Mouse (Mus musculus) NIH3T3 (cell line): ENCODE measurements at regions not wholly inside any gene's neighbourhood (a gene's known extent, or its start where the extent isn't known, plus 50 kb on each side); places are given as distances from the start of the nearest gene placed in this dataset.

Experiments used
- DNase-seq: peaks from one replicate; pipeline ENCODE4 v3.0.0-alpha.2; 2012; ENCODE audit warnings: low read depth

DNA sequence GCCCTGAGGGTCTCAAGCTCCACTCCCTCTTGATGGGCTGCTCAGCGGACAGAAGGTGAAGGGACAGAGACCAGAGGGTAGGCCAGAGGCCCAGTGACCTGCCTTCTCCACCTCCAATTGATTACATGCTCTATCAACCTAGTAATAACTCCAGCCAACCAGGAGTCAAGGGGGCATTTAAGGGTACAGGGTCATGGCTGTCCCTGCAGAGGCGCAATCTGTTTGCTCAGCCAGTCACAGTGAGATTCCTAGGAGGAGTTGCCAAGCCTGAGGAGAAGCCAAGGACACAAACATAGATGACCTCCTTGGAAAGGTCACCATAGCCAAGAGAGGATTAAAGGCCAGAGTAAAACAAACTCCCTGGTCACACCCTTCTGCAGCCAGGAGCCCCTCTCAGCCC lies 181.3 kb upstream of the Cdh4 start:
- no peak for DNase-seq

DNA sequence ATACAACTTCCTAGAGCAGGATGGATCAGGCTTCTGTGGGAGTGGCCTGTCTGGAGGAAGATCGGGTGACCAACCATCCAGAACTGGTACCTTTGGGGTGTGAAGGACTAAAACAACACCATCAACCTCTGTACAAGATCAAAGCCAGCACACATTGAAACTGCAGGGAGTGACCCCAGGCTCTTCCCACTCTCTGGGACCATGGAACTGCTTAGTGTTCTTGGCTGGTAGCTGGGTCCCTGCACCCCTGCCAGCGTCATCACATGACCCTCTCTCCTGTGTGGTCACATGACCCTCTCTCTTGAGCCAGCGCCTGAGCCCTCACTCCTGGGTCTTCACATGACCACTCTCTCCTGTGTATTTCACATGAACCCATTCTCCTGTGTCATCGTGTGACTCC lies 178.3 kb upstream of the Cdh4 start:
- no peak for DNase-seq

DNA sequence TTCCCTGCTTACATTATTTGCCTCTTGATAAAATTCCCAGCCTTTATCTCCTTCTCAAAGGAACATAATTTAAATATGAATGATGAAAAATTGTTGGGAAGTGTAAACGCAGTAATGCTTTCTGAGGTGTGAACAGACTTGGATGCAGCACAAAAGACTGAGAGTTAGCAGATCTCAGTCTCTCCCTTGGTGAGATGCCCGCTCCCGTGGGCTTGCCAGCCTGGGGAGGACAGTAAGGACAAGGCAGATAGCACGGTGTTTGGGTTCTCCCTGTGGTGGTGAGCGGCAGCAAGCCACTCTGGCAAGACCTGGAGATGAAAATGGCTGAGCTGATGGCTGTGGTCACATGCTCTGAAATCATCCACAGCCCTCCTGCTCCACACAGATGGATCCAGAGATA lies 176.8 kb upstream of the Cdh4 start:
- DNase-seq: no peak

DNA sequence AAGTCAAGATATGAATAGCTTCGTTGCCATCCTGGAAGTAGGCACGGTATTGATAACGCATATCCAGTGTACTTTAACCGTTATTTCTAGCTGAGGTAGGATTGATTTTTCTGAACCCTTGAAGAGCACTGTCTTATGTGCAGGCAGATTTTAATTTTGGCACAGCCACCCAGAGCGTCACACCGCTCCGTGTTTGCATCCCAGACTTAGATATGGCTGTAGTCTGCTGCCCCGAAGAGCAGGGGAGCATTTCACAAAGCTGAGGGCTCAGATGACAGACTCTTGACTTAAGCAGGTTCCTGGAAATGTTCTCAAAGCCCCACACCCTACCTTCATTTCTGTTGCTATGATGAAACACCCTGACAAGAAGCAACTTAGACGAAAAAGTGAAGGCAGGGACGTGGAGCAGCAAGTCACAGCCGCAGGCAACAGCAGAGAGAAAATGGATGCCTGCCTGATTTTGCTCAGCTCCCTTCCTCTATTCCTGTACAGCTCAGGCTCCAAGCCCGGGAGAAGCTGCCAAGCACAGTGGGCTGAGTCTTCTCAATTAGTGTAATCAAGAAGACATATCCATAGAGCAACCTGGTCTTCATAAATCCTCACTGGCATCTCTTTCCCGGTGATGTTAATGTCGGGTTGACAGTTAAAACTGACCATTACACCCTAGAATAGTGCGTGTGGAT lies 164.9 kb upstream of the Cdh4 start:
- no peak for DNase-seq

DNA sequence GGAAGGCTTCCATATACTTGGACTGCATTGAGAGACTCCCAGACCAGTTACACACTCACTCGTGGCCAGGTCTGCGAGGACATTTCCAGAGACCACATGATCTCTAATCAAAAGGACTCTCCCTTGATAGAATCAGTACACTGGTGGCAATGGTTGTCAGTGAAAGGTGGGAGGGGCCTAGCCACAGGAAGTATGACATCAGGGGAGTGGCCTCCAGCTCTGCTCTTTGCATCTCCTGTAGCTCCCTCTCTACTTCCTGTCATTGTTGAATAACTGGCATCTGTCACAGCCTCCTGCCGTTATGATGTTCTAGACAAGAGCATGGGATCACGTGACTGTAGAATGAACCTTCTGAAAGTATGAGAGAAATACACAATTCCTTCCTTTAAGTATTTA lies 164.3 kb upstream of the Cdh4 start:
- DNase-seq: no peak

DNA sequence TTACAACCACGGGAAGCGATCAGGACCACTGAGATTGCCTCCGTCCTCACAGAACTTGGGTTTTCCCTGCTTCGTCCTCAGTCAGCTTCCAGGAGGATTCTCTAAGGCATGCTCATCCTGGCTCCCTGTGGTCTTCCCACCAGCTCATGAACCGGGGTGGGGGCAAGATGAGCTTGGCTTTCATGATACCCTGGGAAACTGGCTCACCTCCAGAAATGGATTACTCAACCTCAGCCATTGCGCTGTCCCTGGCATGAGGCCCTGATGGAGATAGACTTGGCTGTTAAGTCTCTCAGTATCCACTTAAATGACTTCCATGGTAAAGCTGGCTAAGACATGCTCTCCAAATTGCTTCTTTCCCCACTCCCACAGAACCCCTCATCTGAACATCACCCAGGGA lies 160.0 kb upstream of the Cdh4 start:
- peak; percentile 6 for DNase-seq

DNA sequence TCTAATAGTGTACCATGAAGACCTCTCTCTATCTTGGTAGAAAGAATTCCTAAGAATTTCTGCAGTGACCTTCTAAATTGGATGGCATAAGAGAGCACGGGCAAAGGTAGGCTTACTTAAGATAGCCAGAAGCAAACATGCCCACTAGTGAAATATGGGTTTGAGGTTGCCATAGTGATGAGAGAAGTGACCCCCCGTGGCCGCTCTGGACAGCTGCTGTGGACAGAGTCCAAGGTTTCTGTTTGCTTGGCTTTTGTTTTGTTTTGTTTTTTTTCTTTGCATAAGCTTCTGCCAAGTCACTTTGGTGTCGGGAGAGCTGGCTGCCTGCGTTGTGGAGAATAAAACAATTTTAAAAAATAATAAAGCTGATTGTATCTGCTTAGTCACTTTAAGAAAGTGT lies 151.8 kb upstream of the Cdh4 start:
- DNase-seq: no peak

DNA sequence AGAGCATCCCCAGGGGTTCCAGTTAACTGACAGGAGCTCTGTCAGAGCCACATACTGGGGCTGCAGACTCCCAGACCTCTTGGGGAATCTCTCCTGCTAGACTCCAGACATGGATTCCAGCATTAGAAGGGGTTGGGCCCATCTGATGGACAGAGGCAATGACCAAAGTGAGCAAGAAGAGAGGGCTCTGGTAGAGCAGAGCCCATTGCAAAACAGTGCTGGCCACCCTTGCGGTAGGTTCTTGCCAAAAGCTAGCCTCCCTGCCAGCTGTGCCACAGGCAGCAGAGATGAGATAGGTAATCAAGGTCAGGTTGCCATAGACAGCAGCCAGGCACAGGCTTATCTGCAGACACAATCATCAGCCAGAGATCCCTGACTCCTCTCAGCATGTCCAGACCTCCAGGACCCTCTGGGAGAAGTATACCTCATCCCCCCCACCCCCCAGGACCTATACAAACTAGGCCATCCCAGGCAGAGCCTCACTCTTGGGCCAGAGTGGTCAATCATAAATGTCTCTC lies 151.1 kb upstream of the Cdh4 start:
- DNase-seq: no peak

DNA sequence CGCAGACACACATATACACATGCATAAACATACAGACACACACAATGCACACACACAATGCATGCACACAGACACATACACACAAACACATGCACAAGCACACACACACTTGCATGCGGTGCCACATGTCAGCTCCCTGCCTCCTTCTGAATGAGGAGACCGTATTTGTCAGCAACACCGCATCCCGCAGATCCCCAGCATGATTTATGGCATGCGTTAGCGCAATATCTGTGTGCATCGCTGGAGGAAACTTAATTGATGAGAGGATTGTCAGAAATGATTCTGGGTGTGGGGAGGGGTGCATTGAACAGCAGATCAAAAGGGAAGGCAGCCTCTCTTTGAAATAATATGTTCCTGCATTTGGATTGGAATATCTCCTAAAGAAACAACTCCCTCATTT lies 150.3 kb upstream of the Cdh4 start:
- no peak for DNase-seq

DNA sequence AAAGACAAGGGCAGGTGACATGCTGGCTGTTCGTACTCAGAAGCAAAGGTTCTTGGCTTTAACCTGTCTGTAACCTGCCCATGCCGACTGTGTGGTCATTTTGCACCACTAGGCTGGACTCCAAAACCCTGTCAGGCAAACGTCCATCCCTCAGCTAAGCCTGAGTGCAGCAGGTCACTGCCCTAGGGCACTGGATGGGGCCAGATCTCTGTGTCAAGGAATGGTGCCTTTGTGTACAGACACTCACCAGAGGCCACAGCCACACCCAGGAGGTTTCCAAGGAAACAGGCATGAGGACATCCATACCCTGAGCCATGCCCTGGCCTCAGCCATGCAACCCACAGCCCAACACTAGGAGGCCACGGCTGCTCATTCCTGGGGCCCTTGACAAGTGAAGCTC lies 149.7 kb upstream of the Cdh4 start:
- no peak for DNase-seq

DNA sequence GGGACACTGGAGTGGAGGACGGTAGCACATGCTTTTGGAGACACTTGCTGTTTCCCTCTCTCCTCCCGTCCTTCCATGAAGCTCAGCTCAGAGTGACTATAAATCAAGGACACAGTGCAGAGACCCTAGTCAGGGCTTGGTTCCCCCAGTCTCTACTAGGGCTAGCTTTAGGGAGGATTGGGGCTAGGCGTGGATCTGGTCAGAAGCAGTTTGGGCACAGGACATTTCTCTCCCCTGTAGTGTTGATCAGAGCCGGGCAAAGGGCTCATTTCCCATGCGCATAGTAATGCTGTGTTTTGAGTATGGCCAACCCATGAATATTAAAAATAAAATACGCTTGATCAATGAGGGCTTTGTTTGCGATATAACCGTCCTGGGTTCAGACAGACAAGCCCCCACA lies 149.1 kb upstream of the Cdh4 start:
- DNase-seq: no peak

DNA sequence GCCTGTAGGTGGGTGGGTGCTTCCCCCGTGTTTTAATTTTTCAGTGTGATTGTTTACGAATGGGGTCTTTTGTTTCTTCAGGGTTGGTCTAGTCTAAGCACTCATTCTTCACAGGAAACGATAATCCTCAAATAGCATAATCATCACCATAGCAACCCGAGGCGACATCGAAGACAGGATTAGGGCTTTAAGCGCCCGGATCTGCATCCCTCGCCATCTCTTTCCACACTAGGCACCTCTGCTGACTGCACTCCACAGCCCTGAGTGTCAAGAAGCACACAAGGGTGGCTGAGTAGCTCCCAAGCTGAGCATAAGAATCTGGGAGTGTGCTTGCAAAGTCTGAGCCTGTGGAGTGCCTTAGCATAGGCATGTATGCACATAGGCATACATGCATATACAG lies 145.2 kb upstream of the Cdh4 start:
- DNase-seq: no peak

DNA sequence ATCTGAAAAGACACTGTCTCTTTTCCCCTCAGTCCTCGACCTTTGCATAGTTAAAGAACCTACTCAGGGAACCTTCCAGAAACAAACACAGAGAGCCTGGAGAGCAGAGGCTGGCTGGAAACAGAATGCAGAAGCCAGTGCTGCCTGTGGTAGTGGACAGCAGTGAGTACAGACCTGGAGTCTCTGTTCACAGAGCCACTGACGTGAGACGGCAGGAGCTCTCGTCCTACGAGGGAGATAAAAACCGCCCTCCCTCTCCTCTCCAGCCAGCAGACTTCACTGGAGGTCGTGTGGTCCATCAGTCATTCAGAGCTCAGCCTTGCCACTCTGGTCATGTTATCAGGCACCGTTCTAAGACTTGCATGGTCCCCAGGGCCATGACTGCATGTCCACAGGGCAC lies 138.5 kb upstream of the Cdh4 start:
- no peak for DNase-seq

DNA sequence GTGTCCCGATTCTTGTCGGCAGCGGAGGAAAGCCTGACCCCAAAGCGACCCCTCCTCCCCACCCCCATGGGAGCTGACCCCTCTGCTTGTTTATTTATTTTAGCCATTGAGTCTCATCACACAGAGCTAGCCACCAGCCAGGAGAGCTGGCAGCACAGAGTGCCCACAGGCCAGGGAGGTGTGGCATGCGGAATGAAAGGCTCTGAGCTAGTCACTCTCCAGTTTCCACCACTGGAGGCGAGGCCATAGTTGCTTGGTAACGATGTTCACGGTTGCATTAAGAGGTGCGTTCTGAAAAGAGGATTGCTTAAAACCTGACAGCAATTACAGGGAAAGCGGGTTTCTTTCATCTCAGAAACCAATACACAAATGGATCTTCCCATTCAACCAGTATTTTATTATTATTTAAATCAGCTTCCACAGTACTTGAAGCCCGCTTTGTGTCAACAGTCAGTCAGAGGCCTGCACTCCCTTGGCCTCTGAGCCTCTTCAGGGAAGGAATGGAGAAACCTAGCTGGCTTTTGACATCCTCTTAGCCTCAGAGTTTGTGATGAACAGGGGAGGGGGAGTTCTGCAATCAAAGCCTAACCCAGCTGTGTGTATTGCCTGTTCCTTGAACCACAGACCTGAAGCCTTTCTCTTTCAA lies 134.8 kb upstream of the Cdh4 start:
- DNase-seq: no peak

DNA sequence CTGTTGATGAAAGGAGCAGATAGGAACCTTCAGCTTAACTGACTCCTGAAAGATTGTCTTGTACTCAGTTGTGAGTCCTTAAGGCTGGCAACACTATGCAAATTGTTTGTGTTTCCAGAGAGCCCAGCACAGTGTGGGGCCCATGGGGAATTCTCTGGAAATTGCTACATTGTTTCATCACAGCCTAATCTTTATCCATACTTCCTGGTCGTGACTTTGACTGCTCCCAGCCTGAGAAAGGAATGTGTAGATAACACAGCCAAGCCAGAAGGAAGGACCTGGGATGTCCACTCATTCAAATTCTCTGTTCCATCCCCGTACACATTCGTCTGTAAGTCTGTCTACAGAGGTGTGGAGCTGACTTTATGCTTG lies 134.3 kb upstream of the Cdh4 start:
- no peak for DNase-seq

DNA sequence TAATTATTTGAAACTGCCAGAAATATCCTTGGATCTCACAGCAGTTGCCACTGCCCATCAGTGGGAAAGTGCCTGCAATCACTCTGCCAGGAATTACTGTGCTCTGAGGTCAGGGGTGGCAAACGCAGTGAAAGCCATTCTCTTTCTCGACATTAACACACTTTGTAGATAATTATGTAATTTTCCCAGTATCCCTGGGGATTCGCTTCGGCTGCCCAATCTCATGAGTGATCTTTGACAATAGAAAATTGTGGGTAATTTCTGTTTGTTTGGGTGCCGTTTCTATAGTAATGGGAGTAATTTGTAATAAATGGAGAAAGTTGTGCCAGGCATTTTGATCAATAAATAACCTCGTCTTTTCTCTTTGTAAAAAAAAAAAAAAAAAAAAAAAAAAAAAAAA lies 124.2 kb upstream of the Cdh4 start:
- no peak for DNase-seq

DNA sequence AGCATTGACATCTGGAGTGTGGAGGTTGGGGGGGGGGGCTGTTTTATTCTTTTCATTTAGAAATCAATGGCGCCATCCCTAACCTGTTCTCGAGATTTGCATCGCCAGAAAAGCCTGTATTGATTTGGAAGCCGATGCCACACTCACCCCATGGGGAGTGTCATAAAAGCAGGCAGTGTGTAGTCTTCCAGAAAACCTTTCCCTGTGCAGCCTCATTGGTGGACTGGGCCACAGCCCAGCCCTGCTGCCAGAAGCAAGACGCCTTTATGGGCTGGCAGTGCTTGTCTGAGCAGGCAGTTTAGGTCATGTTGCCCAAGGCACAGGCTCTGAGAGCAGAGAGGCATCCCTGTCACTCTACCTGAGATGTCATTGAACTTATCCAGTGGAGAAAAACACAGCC lies 117.0 kb upstream of the Cdh4 start:
- DNase-seq: no peak

DNA sequence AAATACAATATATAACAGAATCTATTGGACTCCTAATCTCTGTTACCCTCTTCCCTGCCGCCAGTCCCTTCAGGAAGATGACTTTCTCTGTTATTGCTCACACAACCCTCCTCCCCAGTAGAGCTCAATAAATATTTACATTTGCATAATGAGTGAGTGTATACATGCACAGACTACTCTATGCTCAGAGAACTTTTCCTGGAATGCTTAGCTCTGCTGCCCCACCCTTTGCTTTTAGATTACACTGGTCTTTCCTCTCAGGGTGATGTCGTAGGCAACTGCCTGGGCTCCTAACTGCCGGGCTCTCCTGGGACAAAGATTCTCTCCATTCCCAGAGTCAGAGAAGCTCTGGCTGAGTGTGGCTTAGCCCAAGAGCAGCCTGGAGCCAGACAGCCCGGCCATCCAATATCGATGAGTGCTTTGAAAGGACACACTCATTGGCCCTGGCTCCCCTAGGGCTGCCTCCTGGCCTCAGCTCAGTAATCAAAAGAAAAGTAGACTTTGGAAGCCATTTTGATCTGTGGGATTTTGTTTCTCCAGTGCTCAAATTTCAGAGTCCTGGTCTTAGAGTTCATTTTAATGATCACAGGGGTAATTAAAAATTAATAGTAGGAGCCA lies 109.2 kb upstream of the Cdh4 start:
- no peak for DNase-seq

DNA sequence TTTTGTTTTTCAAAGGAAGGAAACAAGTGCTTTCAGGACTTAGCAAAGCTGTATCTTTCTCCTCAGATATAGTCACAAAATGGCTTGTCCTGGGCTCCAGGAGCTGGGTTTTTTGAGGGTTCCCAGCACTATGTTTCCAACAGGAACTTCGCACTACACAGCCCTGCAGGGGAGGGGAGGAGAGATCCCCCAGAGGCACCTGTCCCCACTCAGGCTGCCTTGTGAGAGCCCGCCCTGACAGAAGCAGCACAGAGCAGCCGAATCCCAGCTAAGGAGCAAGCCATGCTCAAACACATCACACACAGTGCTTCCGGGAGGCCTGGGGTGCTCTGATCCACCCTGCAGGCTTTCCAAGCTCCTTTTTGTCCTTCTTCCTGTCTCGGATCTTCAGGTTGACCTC lies 108.6 kb upstream of the Cdh4 start:
- DNase-seq: no peak

DNA sequence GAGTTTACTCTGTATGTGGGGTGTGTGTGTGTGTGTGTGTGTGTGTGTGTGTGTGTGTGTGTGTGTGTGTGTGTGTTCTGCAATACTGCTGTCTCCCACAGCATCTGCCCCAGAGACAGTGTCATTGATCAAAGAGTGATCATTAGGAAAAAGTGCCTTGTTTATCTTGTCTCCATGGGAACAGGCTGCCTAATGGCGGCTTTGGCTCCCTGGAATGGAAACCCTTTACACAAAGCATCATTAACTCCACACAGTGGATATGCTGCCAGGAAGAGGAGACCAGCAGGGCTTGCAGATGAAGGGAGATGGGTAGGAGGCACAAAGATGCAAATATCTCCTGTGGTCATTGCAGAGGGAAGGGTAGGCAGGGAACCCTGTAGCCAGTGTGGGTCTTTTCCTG lies 106.0 kb upstream of the Cdh4 start:
- DNase-seq: no peak

DNA sequence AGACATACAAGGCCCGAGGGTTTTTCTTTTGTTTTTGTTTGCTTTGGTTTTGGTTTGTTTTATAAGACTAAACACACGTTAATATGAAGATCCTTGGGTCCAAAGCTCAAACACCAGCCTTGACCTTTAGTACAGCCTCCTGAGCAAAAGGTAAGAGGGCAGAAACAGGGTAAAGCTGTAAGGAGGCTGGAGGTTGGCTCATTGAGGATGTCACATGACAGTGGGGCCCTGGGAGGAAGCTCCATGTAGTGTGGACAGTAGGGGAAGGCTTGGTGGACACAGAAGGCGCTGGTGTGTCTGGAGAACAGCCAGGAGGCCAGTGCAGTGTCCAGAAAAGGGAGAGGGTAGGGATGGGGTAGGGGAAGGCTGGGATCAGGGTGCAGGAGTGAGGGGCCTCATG lies 89.6 kb upstream of the Cdh4 start:
- no peak for DNase-seq

DNA sequence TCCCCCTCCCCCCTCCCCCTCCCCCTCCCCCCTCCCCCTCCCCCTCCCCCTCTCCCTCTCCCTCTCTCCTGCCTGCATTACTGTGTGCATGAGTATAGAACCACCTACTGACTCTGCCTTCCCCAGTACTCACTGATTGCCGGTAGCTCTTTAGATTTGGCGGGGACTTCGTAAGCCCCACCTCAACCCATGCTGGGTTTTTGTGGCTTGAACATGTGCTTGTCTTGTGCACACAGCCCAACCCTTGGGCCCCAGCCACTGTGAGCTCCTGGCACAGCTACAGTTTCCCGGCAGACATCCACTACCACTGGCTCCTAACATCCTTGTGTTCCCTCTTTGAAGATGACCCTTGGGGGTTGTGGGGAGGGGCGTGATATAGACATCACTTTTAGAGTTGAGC lies 87.4 kb upstream of the Cdh4 start:
- DNase-seq: no peak

DNA sequence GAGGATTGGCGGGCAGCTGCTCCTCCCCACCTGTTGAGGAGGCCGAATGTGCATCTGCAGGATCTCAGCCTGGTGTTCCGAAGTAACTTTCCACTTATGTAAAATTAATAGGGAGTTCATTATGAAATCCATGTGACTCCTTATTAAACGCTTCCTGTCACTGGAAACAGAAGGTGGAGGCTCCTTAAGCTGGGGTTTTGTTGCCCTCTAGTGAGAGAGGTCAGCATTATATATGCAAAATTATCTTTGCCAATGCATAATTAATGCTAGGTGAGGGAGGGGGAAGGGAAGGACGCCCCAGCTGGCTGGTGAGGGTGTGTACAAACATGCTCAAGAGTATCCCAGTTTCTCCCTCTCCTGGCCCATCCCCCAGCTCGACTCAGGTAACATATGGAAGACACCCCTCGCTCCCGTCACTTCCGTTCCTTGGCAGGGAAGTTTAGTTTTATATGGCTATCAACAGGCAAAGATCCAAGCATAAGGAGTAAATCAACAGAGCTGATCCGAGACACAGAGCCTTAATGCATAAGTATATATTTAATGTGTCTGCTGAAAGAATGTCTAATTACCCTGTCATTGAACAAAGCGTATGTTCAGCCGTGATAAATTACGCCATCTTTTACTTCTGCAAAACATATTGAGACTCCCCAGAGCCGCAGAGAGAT lies 71.2 kb upstream of the Cdh4 start:
- DNase-seq: no peak
